Mouse (Mus musculus): ENCODE results near the gene Hexb.

DNA sequence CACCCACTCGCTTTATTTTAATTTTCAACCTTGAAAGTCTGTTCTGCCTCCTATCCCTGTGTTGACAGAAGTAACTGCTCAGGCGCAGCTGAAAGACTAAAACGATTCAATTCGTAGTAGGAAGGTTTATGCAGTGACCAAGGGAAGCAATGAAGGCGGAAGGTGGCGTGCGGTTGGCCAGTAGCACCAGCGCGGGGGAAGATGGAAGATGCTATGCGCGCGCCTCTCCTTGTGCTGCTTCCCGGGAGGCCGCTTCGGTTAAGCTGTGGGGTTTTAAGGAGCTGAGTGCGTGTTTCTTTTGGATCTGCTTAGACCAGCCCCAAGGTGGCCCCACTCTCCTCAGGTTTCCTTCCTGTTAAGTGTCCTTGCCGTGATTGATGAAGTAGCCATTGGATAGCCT lies 27.0 kb upstream of the Hexb start:
- TF ChIP-seq POLR2A (IDR thresholded peaks at IDR 0.05; ENCODE audit: low read depth, low read length) (no peak), CTCF (IDR thresholded peaks at IDR 0.05; ENCODE audit: extremely low read depth, insufficient read length, insufficient replicate concordance, low read depth, low read length) (no peak)

Data from small intestine, adult 2 months (tissue).